Mouse (Mus musculus): ENCODE data around the gene 1810010H24Rik.
A peak's percentile ranks its signal among the peaks of the same experiment; 100 is the strongest.
"Not testable (repeated sequence)": the region's sequence is repeated elsewhere in the genome, so short reads cannot be mapped to it uniquely, and the experiment has no call there.

Gene 1810010H24Rik

GRCm38 (mm10) chr11:107025411-107026321, at the start of gene 1810010H24Rik:
TSS of gene 1810010H24Rik (plus strand) at chr11:107025681.
- DNase-seq (ENCODE audit: low spot score in 2 of 2), result no peak

GRCm38 (mm10) chr11:106976194-106976593, 49.3 kb upstream of the 1810010H24Rik start:
- DNase-seq (ENCODE audit: low spot score in 2 of 2), result no peak

GRCm38 (mm10) chr11:106980455-106980854, 45.0 kb upstream of the 1810010H24Rik start:
- DNase-seq (ENCODE audit: low spot score in 2 of 2), result peak in 1 of 2 experiments; percentile 28

DNA sequence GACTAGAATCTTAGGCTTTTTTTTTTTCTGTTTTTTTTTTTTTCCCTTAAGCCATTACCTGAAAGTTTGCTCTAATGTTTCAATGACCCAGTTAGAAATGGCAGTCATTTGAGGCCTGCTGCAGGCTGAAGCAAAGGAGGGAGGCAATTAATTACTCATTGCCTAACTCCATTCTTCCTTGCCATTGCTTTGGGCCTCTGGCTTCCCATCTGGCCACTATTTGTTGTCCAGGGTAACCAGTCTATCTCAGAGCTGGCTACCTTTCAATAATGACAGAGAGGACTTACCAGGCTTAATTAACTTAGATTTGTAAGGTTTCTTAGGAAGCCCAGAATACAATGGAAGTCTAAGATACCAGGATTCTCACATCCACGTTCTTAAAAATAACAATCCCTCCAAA, 43.7 kb upstream of the 1810010H24Rik start:
- DNase-seq (ENCODE audit: low spot score in 2 of 2), result no peak

DNA sequence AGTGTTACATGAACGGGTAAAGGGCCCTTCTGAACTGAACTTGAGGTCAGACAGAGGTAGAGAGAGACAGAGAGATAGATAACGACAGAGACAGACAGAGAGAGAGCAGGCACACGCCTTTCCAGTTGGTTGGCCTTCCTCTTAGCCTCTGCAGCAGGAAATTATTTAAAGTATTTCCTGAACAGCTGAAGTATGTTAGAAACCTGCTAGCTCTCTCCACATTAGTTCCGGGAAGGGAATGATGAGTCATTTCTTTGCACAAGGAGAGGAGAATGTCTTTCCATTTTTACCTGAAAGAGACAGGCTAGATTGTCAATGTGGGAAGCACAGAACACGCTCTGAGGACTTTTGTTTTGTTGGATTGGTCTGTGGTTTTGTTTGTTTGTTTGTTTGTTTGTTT, 43.1 kb upstream of the 1810010H24Rik start:
- DNase-seq (ENCODE audit: low spot score in 2 of 2), result no peak

GRCm38 (mm10) chr11:106985979-106986604, 39.4 kb upstream of the 1810010H24Rik start:
- DNase-seq (ENCODE audit: low spot score in 2 of 2), result not testable (repeated sequence)

- no peak for DNase-seq (ENCODE audit: low spot score in 2 of 2)
Observed at GRCm38 (mm10) chr11:106987384-106987783, 38.1 kb upstream of the 1810010H24Rik start.

DNA sequence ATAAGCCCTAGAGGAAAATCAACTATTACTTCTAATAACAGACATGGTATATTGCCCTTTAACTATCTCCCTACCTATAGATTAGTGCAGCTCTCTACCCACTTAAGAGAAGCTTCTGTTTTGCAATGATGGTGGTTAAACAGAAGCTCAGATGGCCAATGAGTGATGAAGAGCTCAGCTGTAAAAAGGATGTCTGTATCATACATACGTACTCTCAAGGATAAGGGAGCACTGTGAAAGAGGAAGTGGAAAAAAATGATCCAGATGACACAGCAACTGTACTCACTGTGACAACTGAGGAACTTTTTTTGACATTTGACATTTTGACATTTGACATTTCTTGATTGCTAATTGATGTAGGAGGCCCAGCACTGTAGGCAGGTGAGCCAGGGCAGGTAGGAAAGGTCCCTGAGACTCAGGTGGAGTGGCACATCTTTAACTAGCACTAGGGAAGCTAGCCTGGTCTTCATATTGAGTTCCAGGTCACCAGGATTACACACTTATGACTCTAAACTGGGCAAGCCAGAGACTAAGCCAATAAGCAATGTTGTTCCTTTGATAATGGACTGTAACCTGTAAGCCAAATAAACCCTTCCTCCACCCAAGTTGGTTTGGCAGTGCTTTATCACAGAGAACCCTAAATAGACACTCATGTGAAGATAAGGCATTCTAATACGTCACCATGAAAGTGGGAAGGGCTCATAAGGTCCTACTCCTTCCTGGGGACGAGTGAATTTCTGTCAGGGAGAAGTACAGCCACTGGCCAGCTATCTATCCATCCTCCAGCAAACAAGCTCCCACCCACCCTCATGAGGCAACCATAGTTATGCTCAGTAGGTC, 31.0 kb upstream of the 1810010H24Rik start:
- no peak for DNase-seq (ENCODE audit: low spot score in 2 of 2)

GRCm38 (mm10) chr11:106996492-106996891, 29.0 kb upstream of the 1810010H24Rik start:
- not testable (repeated sequence) for DNase-seq (ENCODE audit: low spot score in 2 of 2)

DNA sequence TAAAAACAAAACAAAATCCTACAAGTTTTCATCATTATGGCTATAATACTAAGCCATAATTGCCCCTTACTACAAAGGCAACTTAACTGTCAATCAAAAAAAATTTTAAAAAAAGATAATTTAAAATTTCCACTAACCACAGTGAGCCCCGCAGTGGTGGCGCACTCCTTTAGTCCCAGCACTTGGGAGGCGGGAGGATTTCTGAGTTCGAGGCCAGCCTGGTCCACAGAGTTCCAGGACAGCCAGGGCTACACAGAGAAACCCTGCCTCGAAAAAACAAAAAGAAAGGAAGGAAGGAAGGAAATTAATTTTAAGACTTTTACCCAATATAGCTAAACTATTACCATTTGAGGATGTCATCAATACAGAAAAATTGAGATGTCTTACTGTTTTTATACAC, 27.5 kb upstream of the 1810010H24Rik start:
- no peak for DNase-seq (ENCODE audit: low spot score in 2 of 2)

- no peak for DNase-seq (ENCODE audit: low spot score in 2 of 2)
Observed at GRCm38 (mm10) chr11:106998651-106999150, 26.8 kb upstream of the 1810010H24Rik start.

DNA sequence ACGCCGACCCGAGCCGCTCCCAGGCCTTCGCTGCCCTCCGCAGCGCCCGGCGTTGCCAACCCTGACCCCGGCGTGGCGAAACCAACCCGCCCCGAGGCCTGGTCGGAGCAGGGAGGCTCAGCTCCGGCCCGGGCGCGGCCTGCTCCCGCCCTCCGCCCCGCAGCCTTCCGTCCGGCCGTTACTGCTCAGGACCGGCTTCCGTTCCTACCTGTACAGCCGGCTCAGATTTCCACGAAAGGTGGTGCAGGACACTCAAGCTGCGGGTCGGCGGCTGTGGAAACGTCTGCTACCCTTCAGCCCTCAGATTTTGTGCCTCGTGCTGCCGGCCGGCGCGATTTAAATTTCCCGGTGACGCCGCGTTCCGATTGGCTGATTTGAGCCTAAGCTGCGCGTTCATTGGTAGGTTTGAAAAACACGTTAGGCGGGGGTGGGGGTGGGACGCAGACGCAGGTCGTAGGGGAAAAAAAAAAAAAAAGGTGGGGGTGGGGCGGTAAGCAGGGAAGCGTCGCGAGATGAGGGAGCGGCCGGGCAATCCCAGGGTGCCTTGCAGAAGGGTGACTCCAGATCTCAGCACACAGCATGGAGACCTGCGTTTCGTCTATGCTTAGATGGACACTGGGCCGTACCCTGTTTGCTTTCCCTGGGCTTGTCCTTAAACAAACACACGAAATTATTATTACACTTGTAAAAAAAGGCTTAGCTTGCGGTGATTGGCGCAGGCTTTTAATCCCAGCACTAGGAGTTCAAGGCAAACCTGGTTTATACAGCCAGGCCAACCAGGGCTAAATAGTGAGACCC, 26.1 kb upstream of the 1810010H24Rik start, which contains the start of gene Kpna2:
Gene Kpna2, minus strand, starts transcription at position 391 of the 798 bp plus-strand sequence.
- DNase-seq (ENCODE audit: low spot score in 2 of 2), result peak; percentile 76 to 80

- DNase-seq (ENCODE audit: low spot score in 2 of 2), result no peak
Observed at GRCm38 (mm10) chr11:106999949-107000513, 25.4 kb upstream of the 1810010H24Rik start.

- no peak for DNase-seq (ENCODE audit: low spot score in 2 of 2)
Observed at GRCm38 (mm10) chr11:107001760-107002675, 23.5 kb upstream of the 1810010H24Rik start.

GRCm38 (mm10) chr11:107005538-107005937, 19.9 kb upstream of the 1810010H24Rik start:
- no peak for DNase-seq (ENCODE audit: low spot score in 2 of 2)

DNA sequence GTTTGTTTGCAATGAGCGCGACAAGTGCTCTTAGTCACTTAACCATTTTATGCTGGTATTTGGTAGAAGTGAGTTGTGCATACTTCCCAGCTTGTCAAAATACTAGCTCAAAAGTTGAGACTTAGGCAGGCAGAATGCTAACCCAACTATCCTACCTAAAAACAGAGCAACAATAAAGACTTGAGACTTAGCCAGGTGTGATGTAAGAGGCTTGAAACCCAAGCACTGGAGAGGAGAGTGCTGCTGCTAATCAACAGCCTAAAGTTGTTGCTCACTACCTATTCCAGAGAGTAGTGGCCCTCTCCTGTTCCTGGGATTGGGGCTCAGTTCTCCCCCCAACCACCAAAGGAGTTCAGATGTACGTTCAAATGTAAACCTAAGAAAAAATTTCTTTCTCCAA, 15.0 kb upstream of the 1810010H24Rik start:
- no peak for DNase-seq (ENCODE audit: low spot score in 2 of 2)

DNA sequence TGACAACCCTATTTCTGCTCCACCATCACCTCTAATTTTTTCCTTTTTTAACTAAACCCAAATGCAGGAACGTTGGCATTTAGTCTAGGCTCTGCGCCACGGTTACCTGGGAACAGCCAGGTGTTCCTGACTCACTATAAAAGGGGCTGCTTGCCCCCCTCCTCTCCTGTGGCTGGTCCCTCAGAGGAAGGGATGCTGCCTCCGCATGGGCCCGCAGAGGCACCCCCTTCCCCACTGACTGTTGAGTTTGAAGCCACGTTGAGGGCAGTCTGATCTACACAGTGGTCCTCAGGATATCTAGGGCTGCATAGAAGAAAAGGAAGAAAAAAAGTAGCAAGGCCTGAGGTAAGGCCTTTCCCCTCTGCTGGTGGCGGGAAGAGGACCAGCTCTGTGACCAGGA, 14.3 kb upstream of the 1810010H24Rik start:
- no peak for DNase-seq (ENCODE audit: low spot score in 2 of 2)

DNA sequence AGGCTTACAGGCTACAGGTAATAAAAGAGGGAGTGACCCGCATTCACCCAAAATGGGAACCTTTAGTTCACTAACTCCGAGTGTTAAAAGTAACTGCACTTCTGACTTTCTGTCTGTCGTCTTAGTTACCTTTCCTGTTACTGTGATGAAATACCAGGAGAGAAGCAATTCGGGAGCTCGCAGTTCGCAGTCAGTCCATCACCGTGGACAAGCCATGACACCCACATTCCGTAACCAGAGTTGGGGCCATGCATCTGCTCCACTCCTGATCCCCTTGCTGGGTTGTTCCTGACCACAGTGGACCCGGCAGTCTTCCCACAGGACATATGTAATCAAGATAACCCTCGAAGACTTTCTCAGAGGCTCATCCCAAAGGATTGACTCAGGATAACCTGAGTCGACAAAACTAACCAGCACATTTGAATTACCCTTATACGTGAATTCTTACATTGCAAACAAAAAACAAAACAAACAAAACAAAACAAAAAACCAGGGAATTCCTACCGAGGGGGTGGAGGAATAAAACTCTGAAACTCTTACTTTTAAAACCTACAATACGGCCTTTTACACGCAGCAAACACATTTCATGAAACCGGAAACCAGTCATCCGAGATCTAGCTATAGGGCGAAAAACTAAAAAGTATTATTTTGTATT, 13.7 kb upstream of the 1810010H24Rik start:
- no peak for DNase-seq (ENCODE audit: low spot score in 2 of 2)

All from urinary bladder, adult 18-20 months (tissue).